Mouse (Mus musculus): ENCODE results near the gene Gpr4. TPM values are rescaled to one million over a fixed set of nuclear protein-coding genes. Genes with fewer than 3 reads are reported as not detected.

Gpr4 gene
- polyA plus RNA-seq, 1 experiment = 16.2 TPM

DNA sequence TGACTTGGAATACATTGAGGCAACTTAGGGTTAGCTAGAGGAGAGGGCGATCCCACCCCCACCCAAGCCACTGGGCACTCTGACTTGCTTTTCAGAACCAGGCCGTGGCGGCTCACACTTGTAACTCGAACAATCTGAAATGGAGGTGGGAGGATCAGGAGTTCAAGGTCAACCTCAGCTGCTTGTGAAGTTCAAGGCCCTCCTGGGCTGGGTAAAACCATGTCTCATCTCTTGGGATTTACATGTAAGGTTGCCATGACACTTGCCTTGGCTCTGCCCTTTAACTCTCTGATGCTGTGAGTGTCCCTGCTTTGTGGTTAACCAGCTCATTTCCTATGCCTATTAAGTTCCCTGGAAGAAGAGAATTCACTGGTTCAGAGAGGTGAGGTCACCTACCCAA lies 2.8 kb upstream of the Gpr4 start:
- Histone ChIP-seq H3K4me1 (ENCODE audit: control insufficient read depth, insufficient read depth, low read length) (peaks cover 5% of the 10 kb centered on the region), H3K4me3 (ENCODE audit: control insufficient read depth, low read depth, low read length) (no peak overlapping the region), H3K27ac (ENCODE audit: control insufficient read depth, insufficient read depth, low read depth, low read length) (no peak overlapping the region), H3K27me3 (ENCODE audit: control insufficient read depth, insufficient read depth, low read length) (no peaks in the 10 kb centered on the region), H3K36me3 (ENCODE audit: control insufficient read depth, insufficient read depth, low read length) (no peaks in the 10 kb centered on the region)
- no peak for TF ChIP-seq CTCF (IDR thresholded peaks at IDR 0.05; ENCODE audit: control insufficient read depth, insufficient read depth, insufficient replicate concordance, low read depth, low read length)
- TF ChIP-seq POLR2A (IDR thresholded peaks at IDR 0.05; ENCODE audit: control insufficient read depth, low read depth, low read length) = no peak

DNA sequence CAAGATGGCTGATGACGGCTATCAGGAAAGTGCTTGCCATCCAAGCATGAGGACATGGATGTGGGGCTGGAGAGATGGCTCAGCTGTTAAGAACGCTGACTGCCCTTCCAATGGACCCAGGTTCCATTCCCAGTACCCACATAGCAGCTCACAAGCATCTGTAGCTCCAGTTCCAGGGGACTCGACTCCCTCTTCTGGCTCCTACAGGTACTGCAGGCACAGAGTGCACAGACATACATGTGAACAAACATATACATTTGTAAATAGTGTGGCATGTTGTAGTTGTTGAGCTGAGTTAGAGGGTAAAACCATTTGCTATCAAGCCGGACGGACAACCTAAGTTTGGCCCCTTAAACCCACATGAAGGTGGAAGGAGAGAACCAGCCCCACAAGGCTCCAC lies 2.3 kb upstream of the Gpr4 start:
- TF ChIP-seq POLR2A (IDR thresholded peaks at IDR 0.05; ENCODE audit: control insufficient read depth, low read depth, low read length) (no peak), CTCF (IDR thresholded peaks at IDR 0.05; ENCODE audit: control insufficient read depth, insufficient read depth, insufficient replicate concordance, low read depth, low read length) (peak; percentile 59; the same call in 1 of the 2 replicates)
- H3K4me1 ChIP-seq (ENCODE audit: control insufficient read depth, insufficient read depth, low read length) = peaks cover 5% of the 10 kb centered on the region
- no peaks in the 10 kb centered on the region for H3K27me3 ChIP-seq (ENCODE audit: control insufficient read depth, insufficient read depth, low read length)
- no peaks in the 10 kb centered on the region for H3K36me3 ChIP-seq (ENCODE audit: control insufficient read depth, insufficient read depth, low read length)
- no peak overlapping the region for H3K27ac ChIP-seq (ENCODE audit: control insufficient read depth, insufficient read depth, low read depth, low read length)
- no peak overlapping the region for H3K4me3 ChIP-seq (ENCODE audit: control insufficient read depth, low read depth, low read length)

DNA sequence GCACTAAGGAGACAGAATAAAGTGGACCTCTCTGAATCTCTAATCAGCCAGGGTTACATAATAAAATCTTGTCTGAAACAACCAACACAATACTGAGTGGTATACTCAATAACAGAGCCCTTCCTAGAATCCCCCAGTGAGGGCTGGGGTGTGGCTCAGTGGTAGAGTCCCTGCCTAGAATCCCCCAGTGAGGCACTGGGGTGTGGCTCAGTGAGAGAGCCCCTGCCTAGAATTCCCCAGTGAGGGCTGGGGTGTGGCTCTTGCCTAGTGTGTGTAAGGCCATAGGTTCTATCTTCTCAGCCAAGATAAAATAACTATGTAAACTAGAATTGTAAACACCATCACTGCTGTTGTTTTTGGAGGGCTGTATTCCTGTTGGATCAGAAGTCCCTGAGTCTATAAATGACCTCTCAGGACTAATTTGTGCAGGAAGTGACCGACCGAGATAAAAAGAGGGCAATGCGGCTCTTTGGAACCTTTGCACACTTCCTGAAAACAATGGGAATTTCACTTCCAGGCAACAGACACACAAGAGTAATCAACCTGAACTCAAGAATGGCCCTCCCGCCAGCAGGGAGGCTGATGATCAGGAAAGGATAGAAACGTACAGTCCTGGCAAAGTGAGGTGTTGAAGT lies 1.2 kb upstream of the Gpr4 start:
- TF ChIP-seq POLR2A (IDR thresholded peaks at IDR 0.05; ENCODE audit: control insufficient read depth, low read depth, low read length) = no peak
- no peak for TF ChIP-seq CTCF (IDR thresholded peaks at IDR 0.05; ENCODE audit: control insufficient read depth, insufficient read depth, insufficient replicate concordance, low read depth, low read length)

DNA sequence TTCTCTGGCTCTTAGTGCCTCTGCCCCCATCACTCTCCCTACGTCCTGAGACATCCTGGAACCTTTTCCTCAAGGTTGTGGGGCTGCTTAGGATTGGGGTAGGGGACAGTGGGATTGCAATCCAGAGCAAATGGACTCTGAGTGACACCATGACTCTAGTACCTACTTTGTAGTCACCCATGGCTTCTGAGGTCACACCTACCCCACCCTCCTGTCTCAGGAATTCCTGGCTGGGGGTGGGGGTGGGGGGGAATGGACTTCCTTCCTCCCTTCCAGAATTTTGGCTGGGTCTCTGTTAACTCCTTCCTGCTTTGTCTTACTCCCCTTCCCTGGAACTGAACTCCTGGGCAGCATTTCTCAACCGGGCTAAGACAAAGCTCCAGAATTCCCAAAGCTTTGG lies 1.0 kb downstream of the Gpr4 start:
- Histone ChIP-seq H3K4me3 (ENCODE audit: control insufficient read depth, low read depth, low read length) (no peak overlapping the region), H3K27ac (ENCODE audit: control insufficient read depth, insufficient read depth, low read depth, low read length) (no peak overlapping the region), H3K4me1 (ENCODE audit: control insufficient read depth, insufficient read depth, low read length) (peaks cover 12% of the 10 kb centered on the region), H3K36me3 (ENCODE audit: control insufficient read depth, insufficient read depth, low read length) (no peaks in the 10 kb centered on the region), H3K27me3 (ENCODE audit: control insufficient read depth, insufficient read depth, low read length) (no peaks in the 10 kb centered on the region)
- TF ChIP-seq POLR2A (IDR thresholded peaks at IDR 0.05; ENCODE audit: control insufficient read depth, low read depth, low read length) (no peak), CTCF (IDR thresholded peaks at IDR 0.05; ENCODE audit: control insufficient read depth, insufficient read depth, insufficient replicate concordance, low read depth, low read length) (no peak)

More for the DNA sequence above, 1.2 kb upstream of the Gpr4 start:
- H3K36me3 ChIP-seq (ENCODE audit: control insufficient read depth, insufficient read depth, low read length) = no peaks in the 10 kb centered on the region
- no peaks in the 10 kb centered on the region for H3K27me3 ChIP-seq (ENCODE audit: control insufficient read depth, insufficient read depth, low read length)
- H3K4me3 ChIP-seq (ENCODE audit: control insufficient read depth, low read depth, low read length) = no peak overlapping the region
- H3K4me1 ChIP-seq (ENCODE audit: control insufficient read depth, insufficient read depth, low read length) = peaks cover 8% of the 10 kb centered on the region
- no peak overlapping the region for H3K27ac ChIP-seq (ENCODE audit: control insufficient read depth, insufficient read depth, low read depth, low read length)

DNA sequence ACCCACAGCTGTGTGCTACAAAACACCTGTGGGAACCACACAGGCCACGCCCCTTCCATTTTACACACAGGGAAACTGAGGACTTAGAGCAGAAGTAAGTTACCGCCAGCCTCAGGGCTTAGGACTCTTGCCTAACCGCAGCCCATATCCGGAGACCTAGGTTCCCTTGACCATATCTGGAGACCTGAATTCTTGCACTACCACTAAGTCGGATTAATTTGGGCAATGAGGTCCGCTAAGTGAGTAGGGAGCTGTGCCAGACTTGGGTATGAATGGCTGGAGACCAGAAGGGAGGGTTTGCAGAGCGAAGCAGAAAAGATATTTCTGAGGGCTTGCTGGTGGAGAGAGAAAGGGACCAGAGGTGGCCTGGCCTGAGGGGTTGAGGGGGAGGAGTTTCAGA lies 2.0 kb downstream of the Gpr4 start:
- no peaks in the 10 kb centered on the region for H3K27me3 ChIP-seq (ENCODE audit: control insufficient read depth, insufficient read depth, low read length)
- no peak overlapping the region for H3K4me3 ChIP-seq (ENCODE audit: control insufficient read depth, low read depth, low read length)
- no peaks in the 10 kb centered on the region for H3K36me3 ChIP-seq (ENCODE audit: control insufficient read depth, insufficient read depth, low read length)
- H3K4me1 ChIP-seq (ENCODE audit: control insufficient read depth, insufficient read depth, low read length) = peaks cover 12% of the 10 kb centered on the region
- no peak for TF ChIP-seq CTCF (IDR thresholded peaks at IDR 0.05; ENCODE audit: control insufficient read depth, insufficient read depth, insufficient replicate concordance, low read depth, low read length)
- TF ChIP-seq POLR2A (IDR thresholded peaks at IDR 0.05; ENCODE audit: control insufficient read depth, low read depth, low read length) = no peak
- no peak overlapping the region for H3K27ac ChIP-seq (ENCODE audit: control insufficient read depth, insufficient read depth, low read depth, low read length)

DNA sequence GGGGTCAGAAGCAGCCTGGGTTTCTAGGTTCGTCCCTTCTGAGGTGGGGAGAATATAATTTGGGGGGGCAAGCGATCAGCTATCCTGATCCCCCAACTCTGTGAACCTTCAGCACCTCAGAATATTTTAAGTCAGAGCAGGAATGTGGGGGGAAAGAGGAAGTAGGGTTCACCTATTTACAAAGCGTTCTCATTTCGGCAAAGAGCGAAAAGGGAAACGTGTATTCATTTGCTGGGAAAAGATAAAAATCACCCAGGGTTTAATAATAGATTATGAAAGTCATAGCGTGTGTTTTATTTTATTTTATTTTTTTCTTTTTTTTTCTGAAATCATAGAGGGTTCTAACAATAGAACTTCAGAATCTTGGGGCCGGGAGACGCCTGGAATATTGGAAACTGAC lies 2.6 kb downstream of the Gpr4 start:
- Histone ChIP-seq H3K27ac (ENCODE audit: control insufficient read depth, insufficient read depth, low read depth, low read length) (no peak overlapping the region), H3K27me3 (ENCODE audit: control insufficient read depth, insufficient read depth, low read length) (no peaks in the 10 kb centered on the region), H3K4me1 (ENCODE audit: control insufficient read depth, insufficient read depth, low read length) (peaks cover 12% of the 10 kb centered on the region), H3K4me3 (ENCODE audit: control insufficient read depth, low read depth, low read length) (no peak overlapping the region), H3K36me3 (ENCODE audit: control insufficient read depth, insufficient read depth, low read length) (no peaks in the 10 kb centered on the region)
- no peak for TF ChIP-seq POLR2A (IDR thresholded peaks at IDR 0.05; ENCODE audit: control insufficient read depth, low read depth, low read length)
- no peak for TF ChIP-seq CTCF (IDR thresholded peaks at IDR 0.05; ENCODE audit: control insufficient read depth, insufficient read depth, insufficient replicate concordance, low read depth, low read length)

DNA sequence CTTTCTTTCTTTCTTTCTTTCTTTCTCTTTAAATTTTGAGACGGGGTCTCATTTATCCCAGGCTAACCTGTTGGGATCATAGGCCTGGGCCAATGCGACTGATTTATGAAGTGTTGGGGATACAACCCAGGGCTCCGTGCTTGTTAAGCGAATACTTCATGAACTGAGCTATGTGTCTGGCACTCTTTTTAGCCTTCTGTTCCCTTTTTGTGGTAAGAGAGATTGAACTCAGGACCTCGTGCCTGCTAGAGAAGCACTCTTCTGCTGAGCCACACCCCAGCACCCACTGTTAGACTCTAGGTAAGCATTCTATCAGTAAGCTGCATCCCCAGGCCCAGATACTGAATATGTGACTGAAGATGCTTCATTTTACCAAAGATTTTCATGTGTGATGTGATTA lies 5.2 kb downstream of the Gpr4 start:
- Histone ChIP-seq H3K27ac (ENCODE audit: control insufficient read depth, insufficient read depth, low read depth, low read length) (no peak overlapping the region), H3K4me1 (ENCODE audit: control insufficient read depth, insufficient read depth, low read length) (peaks cover 17% of the 10 kb centered on the region), H3K27me3 (ENCODE audit: control insufficient read depth, insufficient read depth, low read length) (no peaks in the 10 kb centered on the region), H3K36me3 (ENCODE audit: control insufficient read depth, insufficient read depth, low read length) (no peaks in the 10 kb centered on the region), H3K4me3 (ENCODE audit: control insufficient read depth, low read depth, low read length) (no peak overlapping the region)
- TF ChIP-seq POLR2A (IDR thresholded peaks at IDR 0.05; ENCODE audit: control insufficient read depth, low read depth, low read length) = no peak
- TF ChIP-seq CTCF (IDR thresholded peaks at IDR 0.05; ENCODE audit: control insufficient read depth, insufficient read depth, insufficient replicate concordance, low read depth, low read length) = no peak
